Mouse (Mus musculus): ENCODE data around the gene Elp5.

GRCm38 (mm10) chr11:69945216-69945615 is 37.1 kb downstream of the Elp5 start:
- no peak for TF ChIP-seq POLR2A (IDR thresholded peaks at IDR 0.05; ENCODE audit: insufficient read depth, low read depth, low read length)
- no peak for TF ChIP-seq EP300 (IDR thresholded peaks at IDR 0.05; ENCODE audit: insufficient read depth, low read depth, low read length)
- TF ChIP-seq CTCF (IDR thresholded peaks at IDR 0.05): no peak
